ENCODE assay signal across 8 mouse cellular contexts in genomic region chr10:43574956-43575355, GRCm38 (mm10). TPM values are rescaled to one million over a fixed set of nuclear protein-coding genes. Genes with fewer than 3 reads are reported as not detected.
DNase-seq lines count a peak whose midpoint lies in the region; ATAC-seq and TF ChIP-seq lines count a peak whose summit lies in the region.

No protein-coding gene starts in this region.

- no peaks in the 10 kb centered on the region for H3K27me3 ChIP-seq in kidney, adult 2 months (replicated peaks; ENCODE audit: control insufficient read depth, insufficient read depth, low read length)
- H3K27me3 ChIP-seq in kidney, embryonic 16.5 days (ENCODE audit: insufficient read depth, low read length): no peaks in the 10 kb centered on the region
- H3K27me3 ChIP-seq in embryonic facial prominence, embryonic 14.5 days (replicated peaks; ENCODE audit: control insufficient read depth, insufficient read depth, low read length): no peaks in the 10 kb centered on the region
- no peaks in the 10 kb centered on the region for H3K27me3 ChIP-seq in limb, embryonic 14.5 days (ENCODE audit: control insufficient read depth, insufficient read depth, low read length)

- peak; percentile 87 for DNase-seq in kidney, adult 2 months
- peak; percentile 58 to 62 for DNase-seq in adrenal gland, postnatal 4 days (ENCODE audit: low spot score in 2 of 2)
- DNase-seq in embryonic facial prominence, embryonic 14.5 days (ENCODE audit: low spot score): peak; percentile 86
- peak; percentile 81 for DNase-seq in induced T-regulatory cell, adult 2 months (ENCODE audit: low read depth)
- peak; percentile 83 for DNase-seq in limb, embryonic 14.5 days (ENCODE audit: low spot score)
- peak; percentile 89 for DNase-seq in retina, postnatal 1 day
- peak; percentile 90 for DNase-seq in thymus, postnatal 4 days

- peaks cover 14% of the 10 kb centered on the region for H3K9me3 ChIP-seq in kidney, embryonic 16.5 days (ENCODE audit: low read length)
- 0 out of 2 replicates have a peak, but pooled peaks cover 11% of the 10 kb centered on the region for H3K9me3 ChIP-seq in embryonic facial prominence, embryonic 14.5 days (ENCODE audit: control insufficient read depth, low read length)
- H3K9me3 ChIP-seq in limb, embryonic 14.5 days (ENCODE audit: control insufficient read depth, low read length): peaks cover 11% of the 10 kb centered on the region

- no peaks in the 10 kb centered on the region for H3K4me1 ChIP-seq in kidney, adult 2 months (ENCODE audit: control insufficient read depth, insufficient read depth, low read length)
- peaks cover 10% of the 10 kb centered on the region for H3K4me1 ChIP-seq in kidney, embryonic 16.5 days (ENCODE audit: insufficient read depth, low read length)
- H3K4me1 ChIP-seq in embryonic facial prominence, embryonic 14.5 days (ENCODE audit: control insufficient read depth, insufficient read depth, low read length): no peaks in the 10 kb centered on the region
- H3K4me1 ChIP-seq in limb, embryonic 14.5 days (ENCODE audit: control insufficient read depth, insufficient read depth, low read length): peaks cover 3% of the 10 kb centered on the region

- H3K9ac ChIP-seq in kidney, embryonic 16.5 days (replicated peaks; ENCODE audit: low read length): no peak overlapping the region
- H3K9ac ChIP-seq in embryonic facial prominence, embryonic 14.5 days (ENCODE audit: low read depth, low read length): no peak overlapping the region
- H3K9ac ChIP-seq in limb, embryonic 14.5 days (ENCODE audit: low read depth, low read length, severe bottlenecking): no peak overlapping the region

- no peak overlapping the region for H3K4me2 ChIP-seq in kidney, embryonic 16.5 days (replicated peaks; ENCODE audit: low read depth, low read length)
- H3K4me2 ChIP-seq in embryonic facial prominence, embryonic 14.5 days (ENCODE audit: low read depth, low read length): no peak overlapping the region
- no peak overlapping the region for H3K4me2 ChIP-seq in limb, embryonic 14.5 days (replicated peaks; ENCODE audit: low read depth, low read length, severe bottlenecking)

- WGBS in kidney, adult 2 months: 2% methylated on average over 3 of the region's 3 CpGs
- 0% methylated on average over 3 of the region's 3 CpGs for WGBS in kidney, embryonic 16.5 days
- 1% methylated on average over 3 of the region's 3 CpGs for WGBS in embryonic facial prominence, embryonic 14.5 days
- 3% methylated on average over 3 of the region's 3 CpGs for WGBS in limb, embryonic 14.5 days

- no peak overlapping the region for H3K27ac ChIP-seq in kidney, adult 2 months (ENCODE audit: insufficient read depth, low read depth, low read length)
- no peak overlapping the region for H3K27ac ChIP-seq in kidney, embryonic 16.5 days (ENCODE audit: low read length)
- H3K27ac ChIP-seq in embryonic facial prominence, embryonic 14.5 days (replicated peaks; ENCODE audit: low read depth, low read length): no peak overlapping the region
- no peak overlapping the region for H3K27ac ChIP-seq in limb, embryonic 14.5 days (replicated peaks; ENCODE audit: low read depth, low read length)

- TF ChIP-seq POLR2A in kidney, adult 2 months (IDR thresholded peaks at IDR 0.05; ENCODE audit: low read depth, low read length): no peak
- TF ChIP-seq POLR2A in limb, embryonic 14.5 days (IDR thresholded peaks at IDR 0.05; ENCODE audit: borderline replicate concordance, extremely low read depth, insufficient read depth, insufficient read length): no peak

- no peak for ATAC-seq in kidney, embryonic 16.5 days (ENCODE audit: low FRiP score, low TSS enrichment)
- no peak for ATAC-seq in embryonic facial prominence, embryonic 14.5 days (ENCODE audit: low read depth)
- no peak for ATAC-seq in limb, embryonic 14.5 days (ENCODE audit: low FRiP score, low read depth)

- H3K36me3 ChIP-seq in kidney, adult 2 months (ENCODE audit: control insufficient read depth, insufficient read depth, low read length): no peaks in the 10 kb centered on the region
- no peaks in the 10 kb centered on the region for H3K36me3 ChIP-seq in kidney, embryonic 16.5 days (ENCODE audit: insufficient read depth, low read length)
- no peaks in the 10 kb centered on the region for H3K36me3 ChIP-seq in embryonic facial prominence, embryonic 14.5 days (ENCODE audit: control insufficient read depth, insufficient read depth, low read length)
- no peaks in the 10 kb centered on the region for H3K36me3 ChIP-seq in limb, embryonic 14.5 days (ENCODE audit: control insufficient read depth, insufficient read depth, low read length)

- TF ChIP-seq CTCF in kidney, adult 2 months (conservative IDR thresholded peaks at IDR 0.05; ENCODE audit: insufficient read depth, insufficient read length, low read depth, low read length): peak; percentile 88

- no peak overlapping the region for H3K4me3 ChIP-seq in kidney, adult 2 months (ENCODE audit: insufficient read depth, low read depth, low read length)
- no peak overlapping the region for H3K4me3 ChIP-seq in kidney, embryonic 16.5 days (ENCODE audit: low read length)
- no peak overlapping the region for H3K4me3 ChIP-seq in embryonic facial prominence, embryonic 14.5 days (ENCODE audit: low read depth, low read length)
- no peak overlapping the region for H3K4me3 ChIP-seq in limb, embryonic 14.5 days (replicated peaks; ENCODE audit: low read length)

RNA-seq across cellular contexts. Expression of gene Cd24a, which starts 3.1 kb away (rescaled TPM):
- polyA plus RNA-seq in kidney, adult 2 months (2012; rRNA removed): 184 and 186 TPM in 2 replicates
- polyA plus RNA-seq in kidney, embryonic 16.5 days (2015; fragmentation: Nextera tagmentation; extraction: Ambion mirVana): 416 and 441 TPM in 2 replicates
- 100 to 1,000 TPM; 139 to 224 TPM for total RNA-seq in adrenal gland, postnatal 4 days (2021)
- 194 and 214 TPM in 2 replicates for polyA plus RNA-seq in embryonic facial prominence, embryonic 14.5 days (2014; fragmentation: Nextera tagmentation; extraction: Ambion mirVana)
- polyA plus RNA-seq in limb, embryonic 14.5 days (2012; rRNA removed): 335 and 359 TPM in 2 replicates
- polyA plus RNA-seq in limb, embryonic 14.5 days (2014; fragmentation: Nextera tagmentation; extraction: Ambion mirVana): 268 and 314 TPM in 2 replicates

RNA-seq across cellular contexts. Expression of gene 1700021F05Rik, which starts 34.2 kb away (rescaled TPM):
- polyA plus RNA-seq in kidney, adult 2 months (2012; rRNA removed): 13.3 and 19.6 TPM in 2 replicates
- polyA plus RNA-seq in kidney, embryonic 16.5 days (2015; fragmentation: Nextera tagmentation; extraction: Ambion mirVana): 75.0 and 78.4 TPM in 2 replicates
- total RNA-seq in adrenal gland, postnatal 4 days (2021): 10 to 100 TPM; 71.8 to 72.3 TPM
- 56.1 and 57.1 TPM in 2 replicates for polyA plus RNA-seq in embryonic facial prominence, embryonic 14.5 days (2014; fragmentation: Nextera tagmentation; extraction: Ambion mirVana)
- polyA plus RNA-seq in limb, embryonic 14.5 days (2012; rRNA removed): 21.1 and 24.0 TPM in 2 replicates
- 57.6 and 61.4 TPM in 2 replicates for polyA plus RNA-seq in limb, embryonic 14.5 days (2014; fragmentation: Nextera tagmentation; extraction: Ambion mirVana)

RNA-seq across cellular contexts. Expression of gene Gm9803, which starts 51.1 kb away (rescaled TPM):
- polyA plus RNA-seq in kidney, adult 2 months (2012; rRNA removed): 74.5 and 91.3 TPM in 2 replicates
- polyA plus RNA-seq in kidney, embryonic 16.5 days (2015; fragmentation: Nextera tagmentation; extraction: Ambion mirVana): 13.8 and 28.9 TPM in 2 replicates
- 10 to 100 TPM; 11.7 to 16.4 TPM for total RNA-seq in adrenal gland, postnatal 4 days (2021)
- polyA plus RNA-seq in embryonic facial prominence, embryonic 14.5 days (2014; fragmentation: Nextera tagmentation; extraction: Ambion mirVana): 13.2 and 20.4 TPM in 2 replicates
- 4.6 and 28.3 TPM in 2 replicates for polyA plus RNA-seq in limb, embryonic 14.5 days (2012; rRNA removed)
- 12.7 and 14.4 TPM in 2 replicates for polyA plus RNA-seq in limb, embryonic 14.5 days (2014; fragmentation: Nextera tagmentation; extraction: Ambion mirVana)
